Mouse (Mus musculus) spleen, adult 2 months (tissue): Measurements from ENCODE around the gene Exosc1. TPM values are rescaled to one million over a fixed set of nuclear protein-coding genes. Genes with fewer than 3 reads are reported as not detected.

Source experiments
- DNase-seq, 2 experiments: peaks; one replicate each; pipeline versions ENCODE4 v3.0.0 to v3.0.0-alpha.2; 2012 to 2021; ENCODE audit warnings: low spot score in 2 of 2, low read depth in 1 of 2
- H3K27ac ChIP-seq: fragments of 200-500 bp; 2 replicates; pipeline ENCODE4 v1.5.1; 2012; ENCODE audit warnings: low read length, inconsistent platforms; ENCODE audit not compliant: insufficient read depth
- H3K27me3 ChIP-seq: fragments of 200-500 bp; 2 replicates; pipeline ENCODE4 v1.6.1; 2012; ENCODE audit warnings: mild to moderate bottlenecking, moderate library complexity, low read length, inconsistent platforms; ENCODE audit not compliant: control insufficient read depth, insufficient read depth
- H3K36me3 ChIP-seq: fragments of 200-500 bp; 2 replicates; pipeline ENCODE4 v1.6.1; 2012; ENCODE audit warnings: mild to moderate bottlenecking, low read length, inconsistent platforms; ENCODE audit not compliant: control insufficient read depth, insufficient read depth
- H3K4me1 ChIP-seq: fragments of 200-500 bp; 2 replicates; pipeline ENCODE4 v1.6.1; 2011; ENCODE audit warnings: inconsistent platforms; ENCODE audit not compliant: control insufficient read depth, insufficient read depth, insufficient read length
- H3K4me3 ChIP-seq: fragments of 200-500 bp; 2 replicates; pipeline ENCODE4 v1.5.1; 2011; ENCODE audit warnings: mild to moderate bottlenecking, inconsistent platforms; ENCODE audit not compliant: insufficient read depth, insufficient read length; ENCODE audit errors: extremely low read depth
- CTCF ChIP-seq: fragments of 200-500 bp; IDR thresholded peaks from 2 replicates; pipeline ENCODE4 v1.5.1; 2011; ENCODE audit warnings: mild to moderate bottlenecking, inconsistent platforms; ENCODE audit not compliant: insufficient read depth, insufficient read length, insufficient replicate concordance; ENCODE audit errors: extremely low read depth
- POLR2A ChIP-seq: fragments of 200-500 bp; IDR thresholded peaks from 2 replicates; pipeline ENCODE4 v1.6.1; 2011; ENCODE audit warnings: low read depth, low read length, inconsistent platforms
- WGBS: fragments of 180-500 bp; shearing (Covaris S2); methylation state at CpG from one replicate; pipeline ENCODE4 v1.1.7; 2018; 5-methylcytosine and 5-hydroxymethylcytosine counted together
- polyA plus RNA-seq: library from polyadenylated mRNA; depleted of rRNA; stranded (reverse); fragments of >200 nt; gene quantifications from 2 replicates; pipeline ENCODE4 v1.2.3, GENCODE M21; 2012; rRNA removed

Exosc1 gene
- polyA plus RNA-seq, result 10.5 and 11.0 TPM in 2 replicates

DNA sequence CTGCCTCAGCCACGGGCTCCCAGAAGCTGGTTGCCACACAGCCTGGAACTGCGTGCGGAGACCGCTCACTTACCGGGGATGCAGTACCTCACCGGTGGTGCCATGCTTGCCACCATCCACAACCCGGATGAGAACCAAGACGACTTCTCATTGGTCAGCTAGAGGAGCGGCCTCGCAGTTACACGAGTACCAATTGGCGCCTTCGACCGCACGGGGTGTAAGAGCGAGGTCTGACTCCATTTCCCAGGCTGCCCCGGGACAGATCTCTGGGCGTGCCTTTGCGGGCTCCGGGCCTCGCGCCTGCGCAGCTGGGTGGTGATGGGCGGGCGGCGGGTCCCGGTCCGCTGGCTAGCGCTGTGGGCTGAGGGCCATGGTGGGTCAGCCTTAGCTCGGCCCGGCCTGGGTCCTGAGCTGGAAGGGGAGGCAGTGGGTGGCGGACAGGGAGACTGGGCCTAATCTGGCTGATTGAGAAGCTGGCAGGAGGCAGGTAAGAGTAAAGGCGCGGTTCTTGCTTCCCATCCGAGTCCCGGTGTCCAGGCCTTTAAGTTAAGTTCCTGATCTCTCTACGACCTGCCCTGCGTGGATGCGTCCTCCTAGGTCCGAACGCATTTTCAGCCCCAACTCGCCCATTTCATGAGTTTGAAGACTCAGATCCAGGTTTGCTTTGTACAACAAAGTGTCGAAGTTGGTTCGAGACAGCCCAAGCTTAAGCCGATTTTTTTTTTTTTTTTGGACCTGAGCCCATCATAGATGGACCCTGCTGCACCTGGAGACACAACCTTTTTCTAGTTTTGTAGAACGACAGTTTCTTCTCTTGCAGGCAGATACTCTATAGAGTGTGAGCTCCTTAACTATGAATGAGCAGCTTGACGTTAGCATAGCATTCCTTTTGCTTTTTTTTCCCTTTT, at the start of gene Exosc1, which contains the start of gene Zdhhc16:
TSS of gene Exosc1 (minus strand) at position 245 of the 908 bp plus-strand sequence.
TSS of gene Zdhhc16 (plus strand) at position 302 of the 908 bp plus-strand sequence.
- H3K27me3 ChIP-seq, result no peaks in the 10 kb centered on the region
- peak; percentile 95 to 99 for DNase-seq
- H3K27ac ChIP-seq, result peak within 1 kb of the TSS; percentile 78
- H3K4me3 ChIP-seq, result peak within 1 kb of the TSS; percentile 87
- WGBS, result under 1% methylated on average over 47 of the region's 47 CpGs
- TF ChIP-seq CTCF (no peak), POLR2A (peak; percentile 74; the same call in 1 of the 2 replicates)
- H3K4me1 ChIP-seq, result peaks cover 3% of the 10 kb centered on the region; the same call in 1 of the 2 replicates
- H3K36me3 ChIP-seq, result peaks cover 6% of the 10 kb centered on the region; the same call in 1 of the 2 replicates

- DNase-seq, result no peak
- Histone ChIP-seq H3K27ac (no peak overlapping the region), H3K4me3 (peak overlapping the region; percentile 84), H3K27me3 (peaks cover 7% of the 10 kb centered on the region), H3K36me3 (no peaks in the 10 kb centered on the region), H3K4me1 (peaks cover 3% of the 10 kb centered on the region; the same call in 1 of the 2 replicates)
- no peak for TF ChIP-seq CTCF
- 12% methylated on average over 4 of the region's 4 CpGs for WGBS
Measured at GRCm38 (mm10) chr19:41982791-41983150, 49.5 kb upstream of the Exosc1 start.

- peak overlapping the region; percentile 55 for H3K27ac ChIP-seq
- H3K4me3 ChIP-seq, result peak overlapping the region; percentile 84
- WGBS, result 1% methylated on average over 73 of the region's 74 CpGs
- H3K36me3 ChIP-seq, result peaks cover 2% of the 10 kb centered on the region; the same call in 1 of the 2 replicates
- TF ChIP-seq CTCF (no peak), POLR2A (no peak)
- peak in 1 of 2 experiments; percentile 35 for DNase-seq
- peaks cover 7% of the 10 kb centered on the region for H3K27me3 ChIP-seq
- peaks cover 3% of the 10 kb centered on the region; the same call in 1 of the 2 replicates for H3K4me1 ChIP-seq
Measured at GRCm38 (mm10) chr19:41981931-41982790, 48.9 kb upstream of the Exosc1 start.

- Histone ChIP-seq H3K36me3 (peaks cover 2% of the 10 kb centered on the region; the same call in 1 of the 2 replicates), H3K27ac (peak within 1 kb of the TSS; percentile 56), H3K4me1 (peaks cover 3% of the 10 kb centered on the region; the same call in 1 of the 2 replicates), H3K4me3 (peak within 1 kb of the TSS; percentile 84), H3K27me3 (peaks cover 7% of the 10 kb centered on the region)
- DNase-seq, result no peak
- under 1% methylated on average over 30 of the region's 33 CpGs for WGBS
- TF ChIP-seq POLR2A (no peak), CTCF (no peak)
Measured at GRCm38 (mm10) chr19:41981595-41981927, 48.3 kb upstream of the Exosc1 start, which contains the start of gene Ubtd1. TSS of gene Ubtd1 (plus strand) at chr19:41981763.

- H3K4me1 ChIP-seq, result peaks cover 3% of the 10 kb centered on the region; the same call in 1 of the 2 replicates
Measured at GRCm38 (mm10) chr19:41980819-41981594, 47.8 kb upstream of the Exosc1 start, which contains the start of gene Mms19. TSS of gene Mms19 (minus strand) at chr19:41981157.

More at GRCm38 (mm10) chr19:41980819-41981594, 47.8 kb upstream of the Exosc1 start, which contains the start of gene Mms19:
- Histone ChIP-seq H3K36me3 (peaks cover 2% of the 10 kb centered on the region; the same call in 1 of the 2 replicates), H3K27me3 (peaks cover 7% of the 10 kb centered on the region), H3K4me3 (peak within 1 kb of the TSS; percentile 84), H3K27ac (peak within 1 kb of the TSS; percentile 56)
- under 1% methylated on average over 68 of the region's 68 CpGs for WGBS
- no peak for TF ChIP-seq CTCF
- no peak; the same call in 1 of the 2 replicates for TF ChIP-seq POLR2A
- DNase-seq, result peak; percentile 97 to 99
